Mouse (Mus musculus) embryonic stem cell, embryonic (primary cell): Measurements from ENCODE around the gene Nsmce3.

Experiments
- CTCF ChIA-PET, 4 experiments: fragments of 300-600 bp in 2 of 4; fragments of 350-600 bp in 2 of 4; sonication (Branson Sonifier 250); formaldehyde crosslinking; loops; one replicate each; lab custom pipeline; 2022; ENCODE audit warnings: inconsistent platforms in 2 of 4; lab: Charles Lee
- POLR2A ChIA-PET, 4 experiments: fragments of 300-600 bp in 2 of 4; fragments of 350-600 bp in 2 of 4; sonication (Branson Sonifier 250); formaldehyde crosslinking; loops; one replicate each; lab custom pipeline; 2022; ENCODE audit warnings: antibody characterized with exemption in 4 of 4, inconsistent platforms in 1 of 4; lab: Charles Lee

Gene Nsmce3

DNA sequence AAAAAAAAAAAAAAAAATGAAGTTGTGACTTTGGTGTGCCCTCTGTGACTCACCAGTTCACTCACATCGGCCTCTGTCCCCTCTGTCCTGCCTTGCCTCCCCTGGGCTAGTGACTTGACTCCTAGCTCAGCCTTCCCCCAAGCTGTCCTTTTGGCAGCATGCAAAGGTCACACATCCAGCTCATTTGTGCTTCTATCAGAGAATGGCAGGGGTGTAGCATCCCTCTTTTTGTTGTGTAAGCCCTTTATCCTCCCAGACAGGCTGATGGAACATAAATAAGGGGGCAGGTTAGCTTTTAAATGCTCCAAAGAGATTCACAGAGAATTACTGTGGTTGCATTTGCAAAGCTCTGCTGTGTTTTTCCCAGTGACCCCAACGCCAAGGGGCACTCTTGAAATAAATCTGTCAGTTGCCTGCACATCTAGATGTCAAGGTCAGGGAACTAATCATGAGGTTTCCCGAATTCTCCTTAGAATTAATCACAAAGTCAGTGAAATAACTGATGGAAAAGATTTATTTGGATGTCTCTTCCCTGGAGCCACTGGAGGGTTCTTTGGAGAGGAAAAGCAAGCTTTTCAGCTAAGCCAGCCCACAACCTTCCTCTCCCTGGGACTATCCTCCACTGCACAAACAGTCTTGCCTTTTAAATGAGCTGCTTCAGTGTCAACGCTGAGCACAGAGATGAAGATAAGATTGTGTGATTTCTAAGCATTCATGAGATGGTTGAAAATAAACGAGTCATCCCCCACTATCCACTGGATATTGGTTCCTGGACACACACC is 42.4 kb downstream of the Nsmce3 start:
- POLR2A ChIA-PET: interaction anchor here (0.6 to 3.3 kb wide), 28 partner anchors 9 to 878 kb away, joined by 3 to 49 read pairs (median 5); partner anchors contain the start of genes Nsmce3 (in 3 of the 4), Mcee (in 2 of the 4), Mphosph10 (in 2 of the 4) and Tarsl2 (in 1 of the 4)
- CTCF ChIA-PET: interaction anchor here (0.5 to 2.8 kb wide), 9 partner anchors 9 to 1078 kb away, joined by 3 to 14 read pairs (median 4); partner anchors contain the start of gene Nsmce3 (in 1 of the 4)

DNA sequence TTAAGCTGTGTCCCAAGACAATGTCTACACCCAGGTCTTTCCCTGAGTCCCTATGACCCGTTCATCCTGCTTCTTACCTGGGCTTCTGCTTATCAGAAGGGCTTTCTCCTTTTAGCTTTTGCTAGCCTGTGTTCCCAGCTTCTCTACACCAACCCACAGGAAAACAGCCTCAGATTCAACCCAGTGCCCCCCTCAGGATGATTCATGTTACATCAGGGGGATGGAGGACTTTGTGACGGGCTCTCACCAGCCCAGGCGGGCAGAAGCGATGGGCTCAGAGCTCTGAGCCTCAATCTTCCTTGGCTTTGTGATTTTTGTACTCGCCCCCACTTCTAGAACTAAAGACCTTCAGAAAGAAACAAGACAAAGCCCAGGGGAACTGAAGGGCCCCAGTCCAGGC is 51.7 kb downstream of the Nsmce3 start:
- ChIA-PET CTCF (no interaction called here), POLR2A (interaction anchor here in 2 of 4 experiments (0.6 to 3.3 kb wide), 4 partner anchors 9 to 274 kb away, joined by 3 to 18 read pairs (median 4); no protein-coding TSS in a partner anchor)

DNA sequence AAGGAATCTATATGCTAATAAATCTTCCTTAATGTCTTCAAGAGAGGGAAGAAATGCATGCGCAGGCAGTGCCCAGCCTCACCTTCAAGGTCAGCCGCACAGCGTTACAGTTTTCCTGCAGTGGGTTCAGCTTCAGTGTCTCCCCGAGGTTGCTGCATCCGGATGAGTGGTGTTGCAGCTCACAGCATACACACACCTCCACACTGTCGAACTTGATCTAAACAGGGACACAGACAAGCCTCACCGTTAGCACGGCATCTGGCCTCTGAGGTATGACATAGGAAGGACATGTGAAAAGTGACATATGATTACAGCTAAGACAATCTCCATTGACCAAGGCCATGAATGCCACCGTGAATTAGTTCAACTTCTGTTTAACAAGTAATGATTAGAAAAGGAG is 53.1 kb downstream of the Nsmce3 start:
- ChIA-PET POLR2A (interaction anchor here in 2 of 4 experiments (0.6 to 3.3 kb wide), 4 partner anchors 8 to 339 kb away, joined by 3 to 18 read pairs (median 4); no protein-coding TSS in a partner anchor), CTCF (no interaction called here)
